Mouse (Mus musculus): Measurements from ENCODE around the gene Abr. TPM values are rescaled to one million over a fixed set of nuclear protein-coding genes. Genes with fewer than 3 reads are reported as not detected.
A peak's percentile ranks its signal among the peaks of the same experiment; 100 is the strongest.

The Abr gene
- polyA plus RNA-seq, 1 experiment: 81.3 TPM

GRCm38 (mm10) chr11:76598757-76599156 is 23.4 kb downstream of the Abr start:
- no peak overlapping the region for H3K4me2 ChIP-seq (ENCODE audit: low read depth)
- H3K79me2 ChIP-seq (ENCODE audit: control insufficient read depth, insufficient read depth): no peaks in the 10 kb centered on the region
- no peaks in the 10 kb centered on the region for H3K36me3 ChIP-seq (ENCODE audit: control insufficient read depth, insufficient read depth)
- no peak overlapping the region for H3K4me3 ChIP-seq
- TF ChIP-seq USF1 (IDR thresholded peaks at IDR 0.05; ENCODE audit: low read depth): no peak
- no peak for TF ChIP-seq TCF3 (IDR thresholded peaks at IDR 0.05; ENCODE audit: insufficient read length, low read depth)
- no peak for TF ChIP-seq TCF12 (IDR thresholded peaks at IDR 0.05; ENCODE audit: insufficient read depth, poor library complexity, severe bottlenecking)
- TF ChIP-seq POLR2A (IDR thresholded peaks at IDR 0.05; ENCODE audit: insufficient read length, low read depth): no peak
- no peak for TF ChIP-seq POLR2AphosphoS2 (IDR thresholded peaks at IDR 0.05; ENCODE audit: insufficient read length, low read depth)
- TF ChIP-seq E2F4 (IDR thresholded peaks at IDR 0.05; ENCODE audit: insufficient read depth): no peak
- no peak overlapping the region for H3ac ChIP-seq (ENCODE audit: control insufficient read depth, insufficient read length)
- no peaks in the 10 kb centered on the region for H3K27me3 ChIP-seq (ENCODE audit: control insufficient read depth, insufficient read depth, insufficient read length)

GRCm38 (mm10) chr11:76593620-76594326 is 28.3 kb downstream of the Abr start:
- no peaks in the 10 kb centered on the region for H3K36me3 ChIP-seq (ENCODE audit: control insufficient read depth, insufficient read depth)
- H3K27me3 ChIP-seq (ENCODE audit: control insufficient read depth, insufficient read depth, insufficient read length): no peaks in the 10 kb centered on the region
- no peak overlapping the region for H3ac ChIP-seq (ENCODE audit: control insufficient read depth, insufficient read length)
- no peak overlapping the region for H3K4me2 ChIP-seq (ENCODE audit: low read depth)
- no peak overlapping the region for H3K4me3 ChIP-seq
- no peak for TF ChIP-seq MYOD1 (IDR thresholded peaks at IDR 0.05; ENCODE audit: control insufficient read depth in 1 of 3, insufficient read length in 2 of 3, low read depth in 2 of 3)
- TF ChIP-seq USF1 (IDR thresholded peaks at IDR 0.05; ENCODE audit: low read depth): no peak
- TF ChIP-seq E2F4 (IDR thresholded peaks at IDR 0.05; ENCODE audit: insufficient read depth): no peak
- TF ChIP-seq TCF12 (IDR thresholded peaks at IDR 0.05; ENCODE audit: insufficient read depth, poor library complexity, severe bottlenecking): no peak
- no peak for TF ChIP-seq POLR2A (IDR thresholded peaks at IDR 0.05; ENCODE audit: insufficient read length, low read depth)
- TF ChIP-seq REST (IDR thresholded peaks at IDR 0.05; ENCODE audit: insufficient read depth, insufficient read length): no peak
- no peak for TF ChIP-seq MAX (IDR thresholded peaks at IDR 0.05; ENCODE audit: low read depth)
- TF ChIP-seq CEBPB (IDR thresholded peaks at IDR 0.05; ENCODE audit: insufficient read depth, poor library complexity, severe bottlenecking): no peak
- no peak for TF ChIP-seq MYOG (IDR thresholded peaks at IDR 0.05; ENCODE audit: control insufficient read depth in 1 of 3, insufficient read depth in 1 of 3, insufficient read length in 2 of 3, low read depth in 2 of 3)
- TF ChIP-seq TCF3 (IDR thresholded peaks at IDR 0.05; ENCODE audit: insufficient read length, low read depth): no peak
- no peak for TF ChIP-seq SRF (IDR thresholded peaks at IDR 0.05; ENCODE audit: control insufficient read depth, insufficient read length, low read depth)
- no peak for TF ChIP-seq POLR2AphosphoS2 (IDR thresholded peaks at IDR 0.05; ENCODE audit: insufficient read length, low read depth)
- no peaks in the 10 kb centered on the region for H3K79me2 ChIP-seq (ENCODE audit: control insufficient read depth, insufficient read depth)

- Histone ChIP-seq H3K79me2 (ENCODE audit: control insufficient read depth, insufficient read depth) (no peaks in the 10 kb centered on the region), H3K36me3 (ENCODE audit: control insufficient read depth, insufficient read depth) (no peaks in the 10 kb centered on the region), H3K27me3 (ENCODE audit: control insufficient read depth, insufficient read depth, insufficient read length) (no peaks in the 10 kb centered on the region), H3ac (ENCODE audit: control insufficient read depth, insufficient read length) (no peak overlapping the region), H3K4me2 (ENCODE audit: low read depth) (peak overlapping the region; percentile 88), H3K4me3 (no peak overlapping the region)
- no peak for TF ChIP-seq MYOG (IDR thresholded peaks at IDR 0.05; ENCODE audit: control insufficient read depth in 1 of 3, insufficient read depth in 1 of 3, insufficient read length in 2 of 3, low read depth in 2 of 3)
- no peak for TF ChIP-seq MYOD1 (IDR thresholded peaks at IDR 0.05; ENCODE audit: control insufficient read depth in 1 of 3, insufficient read length in 2 of 3, low read depth in 2 of 3)
- TF ChIP-seq CEBPB (IDR thresholded peaks at IDR 0.05; ENCODE audit: insufficient read depth, poor library complexity, severe bottlenecking): no peak
- TF ChIP-seq TCF3 (IDR thresholded peaks at IDR 0.05; ENCODE audit: insufficient read length, low read depth): no peak
- TF ChIP-seq POLR2A (IDR thresholded peaks at IDR 0.05; ENCODE audit: insufficient read length, low read depth): peak; percentile 42
Observed at GRCm38 (mm10) chr11:76589746-76590145, 32.4 kb downstream of the Abr start.

- H3K36me3 ChIP-seq (ENCODE audit: control insufficient read depth, insufficient read depth): no peaks in the 10 kb centered on the region
- H3K4me3 ChIP-seq: no peak overlapping the region
- no peak overlapping the region for H3ac ChIP-seq (ENCODE audit: control insufficient read depth, insufficient read length)
- TF ChIP-seq MYOG (IDR thresholded peaks at IDR 0.05; ENCODE audit: control insufficient read depth in 1 of 3, insufficient read depth in 1 of 3, insufficient read length in 2 of 3, low read depth in 2 of 3): no peak
- 0 out of 2 replicates have a peak, but pooled peaks have one; percentile 13 for TF ChIP-seq CEBPB (IDR thresholded peaks at IDR 0.05; ENCODE audit: insufficient read depth, poor library complexity, severe bottlenecking)
- H3K79me2 ChIP-seq (ENCODE audit: control insufficient read depth, insufficient read depth): no peaks in the 10 kb centered on the region
- H3K27me3 ChIP-seq (ENCODE audit: control insufficient read depth, insufficient read depth, insufficient read length): no peaks in the 10 kb centered on the region
- H3K4me2 ChIP-seq (ENCODE audit: low read depth): peak overlapping the region; percentile 88
Observed at GRCm38 (mm10) chr11:76588632-76589485, 33.3 kb downstream of the Abr start.

- Histone ChIP-seq H3K4me3 (no peak overlapping the region), H3K27me3 (ENCODE audit: control insufficient read depth, insufficient read depth, insufficient read length) (no peaks in the 10 kb centered on the region), H3K79me2 (ENCODE audit: control insufficient read depth, insufficient read depth) (no peaks in the 10 kb centered on the region), H3K36me3 (ENCODE audit: control insufficient read depth, insufficient read depth) (no peaks in the 10 kb centered on the region), H3ac (ENCODE audit: control insufficient read depth, insufficient read length) (no peak overlapping the region), H3K4me2 (ENCODE audit: low read depth) (peak overlapping the region; percentile 88)
- TF ChIP-seq USF1 (IDR thresholded peaks at IDR 0.05; ENCODE audit: low read depth): no peak
- TF ChIP-seq CEBPB (IDR thresholded peaks at IDR 0.05; ENCODE audit: insufficient read depth, poor library complexity, severe bottlenecking): no peak
- no peak for TF ChIP-seq POLR2A (IDR thresholded peaks at IDR 0.05; ENCODE audit: insufficient read length, low read depth)
- TF ChIP-seq SRF (IDR thresholded peaks at IDR 0.05; ENCODE audit: control insufficient read depth, insufficient read length, low read depth): no peak
- TF ChIP-seq MAX (IDR thresholded peaks at IDR 0.05; ENCODE audit: low read depth): no peak
- no peak for TF ChIP-seq POLR2AphosphoS2 (IDR thresholded peaks at IDR 0.05; ENCODE audit: insufficient read length, low read depth)
- TF ChIP-seq E2F4 (IDR thresholded peaks at IDR 0.05; ENCODE audit: insufficient read depth): no peak
- no peak for TF ChIP-seq TCF3 (IDR thresholded peaks at IDR 0.05; ENCODE audit: insufficient read length, low read depth)
- no peak for TF ChIP-seq MYOG (IDR thresholded peaks at IDR 0.05; ENCODE audit: control insufficient read depth in 1 of 3, insufficient read depth in 1 of 3, insufficient read length in 2 of 3, low read depth in 2 of 3)
- no peak for TF ChIP-seq REST (IDR thresholded peaks at IDR 0.05; ENCODE audit: insufficient read depth, insufficient read length)
- TF ChIP-seq MYOD1 (IDR thresholded peaks at IDR 0.05; ENCODE audit: control insufficient read depth in 1 of 3, insufficient read length in 2 of 3, low read depth in 2 of 3): no peak
- no peak for TF ChIP-seq TCF12 (IDR thresholded peaks at IDR 0.05; ENCODE audit: insufficient read depth, poor library complexity, severe bottlenecking)
Observed at GRCm38 (mm10) chr11:76588032-76588431, 34.1 kb downstream of the Abr start.
